Mouse (Mus musculus) testis, adult 2 months (tissue): ENCODE measurements around the gene Sirt6.

ENCODE experiments used
- CTCF ChIP-seq: fragments of 200-500 bp; IDR thresholded peaks from 2 replicates; pipeline ENCODE4 v1.5.1; 2012; ENCODE audit warnings: low read depth, mild to moderate bottlenecking, inconsistent platforms, low read length, moderate library complexity; ENCODE audit not compliant: control insufficient read depth, insufficient read depth, insufficient replicate concordance
- POLR2A ChIP-seq: fragments of 200-500 bp; IDR thresholded peaks from 2 replicates; pipeline ENCODE4 v1.6.1; 2012; ENCODE audit warnings: low read depth, mild to moderate bottlenecking, inconsistent platforms, low read length, moderate library complexity; ENCODE audit not compliant: control insufficient read depth

DNA sequence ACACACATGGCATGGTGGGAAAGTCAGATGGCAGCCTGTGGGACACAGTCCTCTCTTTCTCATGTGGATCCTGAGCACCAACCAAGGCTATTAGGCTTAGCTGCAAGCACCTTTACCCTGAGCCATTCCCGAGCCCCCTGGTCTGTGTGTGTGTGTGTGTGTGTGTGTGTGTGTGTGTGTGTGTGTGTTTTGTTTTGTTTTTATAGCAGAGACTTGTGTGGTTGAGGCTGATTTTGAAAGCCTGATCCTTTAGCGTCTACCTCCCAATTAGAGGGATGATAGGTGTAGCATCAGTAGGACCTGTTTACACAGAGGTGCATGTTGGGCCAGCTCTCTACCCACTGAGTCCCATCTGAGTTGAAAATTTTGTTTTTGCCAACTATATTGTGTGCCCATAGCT, 16.6 kb upstream of the Sirt6 start:
- TF ChIP-seq POLR2A (no peak), CTCF (no peak)
